Mouse (Mus musculus): ENCODE data around the gene Gm28036.

GRCm38 (mm10) chr2:156119566-156119965 is 7.3 kb downstream of the Gm28036 start:
- TF ChIP-seq POLR2A (IDR thresholded peaks at IDR 0.05; ENCODE audit: extremely low read depth, insufficient read depth, low read length) (no peak), CTCF (IDR thresholded peaks at IDR 0.05; ENCODE audit: extremely low read depth, insufficient read depth, low read length) (no peak)

Measured in cortical plate, adult 2 months (tissue).